Mouse (Mus musculus) midbrain, embryonic 11.5 days (tissue): ENCODE data around the gene En1. TPM values are rescaled to one million over a fixed set of nuclear protein-coding genes. Genes with fewer than 3 reads are reported as not detected.

ENCODE experiments used
- ATAC-seq: fragments of 200-750 bp; cut with Nextera tagmentation; 2 replicates; pipeline ENCODE4 v1.8.0; 2017; ENCODE audit warnings: moderate TSS enrichment, moderate library complexity; ENCODE audit not compliant: low FRiP score
- DNase-seq: peaks from one replicate; pipeline ENCODE4 v3.0.0; 2015; ENCODE audit warnings: low spot score; ENCODE audit errors: missing footprints
- H3K27ac ChIP-seq: fragments of 300-500 bp; sonication (generic); 2 replicates; pipeline ENCODE4 v1.5.1; 2014; ENCODE audit warnings: low read depth, low read length
- H3K27me3 ChIP-seq: fragments of 300-500 bp; sonication (generic); 2 replicates; pipeline ENCODE4 v1.6.1; 2014; ENCODE audit warnings: mild to moderate bottlenecking, low read length, moderate library complexity, mixed read lengths; ENCODE audit not compliant: control insufficient read depth, insufficient read depth
- H3K36me3 ChIP-seq: fragments of 300-500 bp; sonication (generic); 2 replicates; pipeline ENCODE4 v1.6.1; 2014; ENCODE audit warnings: mild to moderate bottlenecking, low read length, moderate library complexity, mixed read lengths; ENCODE audit not compliant: control insufficient read depth, insufficient read depth
- H3K4me1 ChIP-seq: fragments of 300-500 bp; sonication (generic); 2 replicates; pipeline ENCODE4 v1.6.1; 2014; ENCODE audit warnings: low read length; ENCODE audit not compliant: control insufficient read depth, insufficient read depth
- H3K4me2 ChIP-seq: fragments of 300-500 bp; sonication (generic); 2 replicates; pipeline ENCODE4 v1.6.1; 2014; ENCODE audit warnings: mild to moderate bottlenecking, moderate library complexity
- H3K4me3 ChIP-seq: fragments of 300-500 bp; sonication (generic); 2 replicates; pipeline ENCODE4 v1.5.1; 2014; ENCODE audit warnings: low read depth, low read length
- H3K9ac ChIP-seq: fragments of 300-500 bp; sonication (generic); 2 replicates; pipeline ENCODE4 v1.6.1; 2014; ENCODE audit warnings: low read length
- H3K9me3 ChIP-seq: fragments of 300-500 bp; sonication (generic); 2 replicates; pipeline ENCODE4 v1.6.1; 2016; ENCODE audit warnings: low read length; ENCODE audit not compliant: control insufficient read depth
- WGBS: fragments of 180-500 bp; shearing (Covaris S2); extraction: QIAGEN DNeasy Blood & Tissue Kit; methylation state at CpG from one replicate; pipeline ENCODE4 v1.1.7; 2014; 5-methylcytosine and 5-hydroxymethylcytosine counted together
- polyA plus RNA-seq: library from polyadenylated mRNA; unstranded; fragments of >200 nt; fragmentation: Nextera tagmentation; extraction: Ambion mirVana; gene quantifications from 2 replicates; pipeline ENCODE4 v1.2.1, GENCODE M21; 2014

En1 gene
- polyA plus RNA-seq, 1 experiment from 2014 or later: 8.2 TPM

- H3K4me3 ChIP-seq: no peak overlapping the region
- H3K36me3 ChIP-seq: no peaks in the 10 kb centered on the region
- H3K4me1 ChIP-seq: peaks cover 15% of the 10 kb centered on the region; the same call in 1 of the 2 replicates
- WGBS: 7% methylated on average over 10 of the region's 10 CpGs
- peak overlapping the region; percentile 38; the same call in 1 of the 2 replicates for H3K4me2 ChIP-seq
- 0 out of 2 replicates have a peak overlapping the region, but pooled peaks have one; percentile 24 for H3K9ac ChIP-seq
- no peaks in the 10 kb centered on the region; the same call in 1 of the 2 replicates for H3K27me3 ChIP-seq
- no peak for ATAC-seq
- H3K27ac ChIP-seq: peak overlapping the region; percentile 55
- DNase-seq: peak; percentile 89
- H3K9me3 ChIP-seq: no peaks in the 10 kb centered on the region
Observed at GRCm38 (mm10) chr1:120643380-120643779, 41.2 kb downstream of the En1 start.

- ATAC-seq: peak; percentile 92
- Histone ChIP-seq H3K9me3 (no peaks in the 10 kb centered on the region), H3K4me2 (peak overlapping the region; percentile 38), H3K36me3 (no peaks in the 10 kb centered on the region), H3K9ac (no peak overlapping the region; the same call in 1 of the 2 replicates), H3K27me3 (no peaks in the 10 kb centered on the region; the same call in 1 of the 2 replicates), H3K4me3 (peak overlapping the region; percentile 3; the same call in 1 of the 2 replicates), H3K4me1 (peaks cover 15% of the 10 kb centered on the region; the same call in 1 of the 2 replicates), H3K27ac (peak overlapping the region; percentile 55; the same call in 1 of the 2 replicates)
- DNase-seq: peak; percentile 93
- WGBS: 2% methylated on average over 13 of the region's 13 CpGs
Observed at GRCm38 (mm10) chr1:120643848-120644711, 41.9 kb downstream of the En1 start.

- no peaks in the 10 kb centered on the region; the same call in 1 of the 2 replicates for H3K27me3 ChIP-seq
- ATAC-seq: no peak
- DNase-seq: no peak
- H3K9me3 ChIP-seq: no peaks in the 10 kb centered on the region
- H3K27ac ChIP-seq: peak overlapping the region; percentile 62
- no peaks in the 10 kb centered on the region for H3K36me3 ChIP-seq
- H3K4me3 ChIP-seq: no peak overlapping the region
- H3K4me1 ChIP-seq: peaks cover 15% of the 10 kb centered on the region; the same call in 1 of the 2 replicates
- H3K9ac ChIP-seq: no peak overlapping the region
- peak overlapping the region; percentile 38; the same call in 1 of the 2 replicates for H3K4me2 ChIP-seq
- WGBS: 13% methylated on average over 1 of the region's 1 CpGs
Observed at GRCm38 (mm10) chr1:120644755-120645154, 42.5 kb downstream of the En1 start.

- no peaks in the 10 kb centered on the region; the same call in 1 of the 2 replicates for H3K27me3 ChIP-seq
- H3K4me2 ChIP-seq: no peak overlapping the region
- no peaks in the 10 kb centered on the region for H3K36me3 ChIP-seq
- no peak overlapping the region for H3K27ac ChIP-seq
- H3K9me3 ChIP-seq: no peaks in the 10 kb centered on the region
- 58% methylated on average over 8 of the region's 8 CpGs for WGBS
- no peak overlapping the region for H3K4me3 ChIP-seq
- ATAC-seq (no peak), DNase-seq (no peak)
- peaks cover 1% of the 10 kb centered on the region; the same call in 1 of the 2 replicates for H3K4me1 ChIP-seq
- H3K9ac ChIP-seq: no peak overlapping the region
Observed at GRCm38 (mm10) chr1:120650068-120650467, 47.9 kb downstream of the En1 start.

- ATAC-seq (no peak), DNase-seq (no peak)
- Histone ChIP-seq H3K9ac (no peak overlapping the region), H3K4me3 (no peak overlapping the region), H3K4me2 (no peak overlapping the region), H3K36me3 (no peaks in the 10 kb centered on the region), H3K27ac (no peak overlapping the region), H3K27me3 (no peaks in the 10 kb centered on the region), H3K9me3 (no peaks in the 10 kb centered on the region), H3K4me1 (no peaks in the 10 kb centered on the region)
- 87% methylated on average over 5 of the region's 5 CpGs for WGBS
Observed at GRCm38 (mm10) chr1:120651997-120652396, 49.8 kb downstream of the En1 start.

GRCm38 (mm10) chr1:120654950-120655396, 52.8 kb downstream of the En1 start:
- WGBS: 86% methylated on average over 7 of the region's 7 CpGs
- Histone ChIP-seq H3K27ac (no peak overlapping the region), H3K36me3 (no peaks in the 10 kb centered on the region), H3K9ac (no peak overlapping the region), H3K4me3 (no peak overlapping the region), H3K27me3 (no peaks in the 10 kb centered on the region), H3K9me3 (no peaks in the 10 kb centered on the region), H3K4me2 (no peak overlapping the region), H3K4me1 (no peaks in the 10 kb centered on the region)
- ATAC-seq (peak; percentile 50; the same call in 1 of the 2 replicates), DNase-seq (no peak)

Other genes with a start within 250 kb of the En1 start
- not detected in 2 replicates for gene Marco, start 97.4 kb upstream of the En1 start, polyA plus RNA-seq